Mouse (Mus musculus): ENCODE data around the gene Pfdn6. TPM values are rescaled to one million over a fixed set of nuclear protein-coding genes. Genes with fewer than 3 reads are reported as not detected.

Gene Pfdn6
- 100 to 1,000 TPM in 1 of 2 experiments, 10 to 100 TPM in 1; 83.1 to 106 TPM for total RNA-seq (2021)
- long read RNA-seq, transcript Pfdn6-201 (4 exons, 807 nt): major isoform, 57 of 60 reads
- long read RNA-seq, partial matches to known transcripts: 0 of 60 reads
- long read RNA-seq, other reads (novel, unspliced or antisense): 2 of 60 reads

GRCm38 (mm10) chr17:33940206-33940805 is at the start of gene Pfdn6, which contains the start of gene Wdr46:
Pfdn6 (minus strand) TSS chr17:33940343.
Wdr46 (plus strand) TSS chr17:33940660.
- peak; percentile 82 to 86 for DNase-seq (ENCODE audit: low spot score in 2 of 2)

GRCm38 (mm10) chr17:33982136-33982535 is 42.0 kb upstream of the Pfdn6 start:
- peak; percentile 66 to 69 for DNase-seq (ENCODE audit: low spot score in 2 of 2)

- DNase-seq (ENCODE audit: low spot score in 2 of 2): peak; percentile 83 to 87
Measured at GRCm38 (mm10) chr17:33981192-33981909, 41.2 kb upstream of the Pfdn6 start.

GRCm38 (mm10) chr17:33980181-33981035 is 40.3 kb upstream of the Pfdn6 start:
- no peak for DNase-seq (ENCODE audit: low spot score in 2 of 2)

- no peak for DNase-seq (ENCODE audit: low spot score in 2 of 2)
Measured at GRCm38 (mm10) chr17:33979512-33980050, 39.4 kb upstream of the Pfdn6 start.

DNA sequence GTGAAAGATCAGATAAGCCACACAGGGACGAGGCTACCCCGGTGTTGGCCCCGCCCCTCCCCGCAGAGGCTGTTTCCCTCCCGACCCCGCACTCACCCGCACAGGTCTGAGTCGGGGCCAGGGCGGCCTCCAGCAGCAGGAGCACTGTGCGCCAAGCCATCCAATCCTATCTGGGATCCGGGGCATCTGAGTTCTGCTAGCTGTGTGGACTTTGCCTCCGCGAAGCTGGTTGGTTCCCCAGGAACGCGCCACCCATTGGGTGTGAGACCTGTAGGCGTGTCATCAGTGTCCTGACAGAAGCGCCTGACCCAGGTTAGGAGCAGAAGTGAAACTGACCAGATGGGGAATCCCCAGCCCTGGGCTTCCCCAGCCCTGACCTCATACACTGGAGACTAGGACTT is 38.5 kb upstream of the Pfdn6 start:
- DNase-seq (ENCODE audit: low spot score in 2 of 2): no peak

- no peak for DNase-seq (ENCODE audit: low spot score in 2 of 2)
Measured at GRCm38 (mm10) chr17:33977861-33978557, 37.9 kb upstream of the Pfdn6 start.

GRCm38 (mm10) chr17:33973572-33973971 is 33.4 kb upstream of the Pfdn6 start:
- DNase-seq (ENCODE audit: low spot score in 2 of 2): no peak

DNA sequence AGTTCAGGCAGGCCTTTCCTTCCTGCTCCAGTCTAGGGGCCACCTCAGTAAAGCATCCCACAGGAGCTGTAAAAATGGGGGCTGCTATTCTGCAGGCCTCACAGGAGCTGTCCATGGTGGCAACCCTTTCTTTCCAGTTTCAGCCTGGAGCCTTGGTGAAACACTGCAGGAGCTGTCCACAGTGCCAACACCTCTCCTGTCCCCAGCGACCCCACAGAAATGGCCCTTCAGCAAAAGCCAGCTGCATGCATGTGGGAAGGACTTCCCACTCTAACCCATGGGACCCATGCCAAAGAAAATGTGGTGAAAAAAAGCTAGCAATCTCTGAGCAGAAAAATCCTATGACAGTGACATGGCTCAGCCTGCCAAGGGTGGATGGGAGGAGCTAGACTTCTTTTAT is 32.5 kb upstream of the Pfdn6 start:
- DNase-seq (ENCODE audit: low spot score in 2 of 2): no peak

DNA sequence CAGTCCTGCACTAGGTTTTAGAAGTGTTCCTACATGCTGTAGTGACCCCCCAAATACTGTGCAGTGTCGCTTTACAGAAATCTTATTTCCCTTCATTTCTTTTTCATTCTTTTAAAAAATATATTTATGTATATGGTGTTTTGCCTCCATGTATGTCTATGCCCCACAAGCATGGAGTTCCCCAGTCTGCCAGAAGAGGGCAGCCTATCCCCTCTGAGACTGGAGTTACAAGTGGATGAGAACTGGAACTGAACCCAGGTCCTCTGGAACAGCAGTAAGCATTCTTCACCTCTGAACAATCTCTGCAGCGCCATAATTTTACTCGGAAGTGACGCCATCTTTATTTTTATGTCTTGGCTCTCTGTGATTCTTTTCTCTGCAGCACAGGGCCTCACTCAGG is 29.3 kb upstream of the Pfdn6 start:
- no peak for DNase-seq (ENCODE audit: low spot score in 2 of 2)

DNA sequence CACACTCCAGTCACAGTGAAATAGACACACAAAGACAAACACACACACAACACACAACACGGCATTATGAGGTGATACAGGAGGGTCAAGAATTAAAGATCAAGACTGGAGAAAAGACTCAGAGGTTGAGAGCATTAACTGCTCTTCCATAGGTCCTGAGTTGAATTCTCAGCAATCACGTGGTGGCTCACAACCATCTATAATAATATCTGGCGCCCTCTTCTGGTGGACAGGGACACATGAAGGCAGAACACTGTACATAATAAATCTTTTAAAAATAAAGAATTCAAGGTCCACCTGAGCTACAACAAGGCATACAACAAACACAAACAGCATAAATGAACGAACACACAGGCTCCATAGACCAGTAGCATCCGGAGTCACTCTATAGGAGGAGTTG is 28.8 kb upstream of the Pfdn6 start:
- DNase-seq (ENCODE audit: low spot score in 2 of 2): no peak

DNA sequence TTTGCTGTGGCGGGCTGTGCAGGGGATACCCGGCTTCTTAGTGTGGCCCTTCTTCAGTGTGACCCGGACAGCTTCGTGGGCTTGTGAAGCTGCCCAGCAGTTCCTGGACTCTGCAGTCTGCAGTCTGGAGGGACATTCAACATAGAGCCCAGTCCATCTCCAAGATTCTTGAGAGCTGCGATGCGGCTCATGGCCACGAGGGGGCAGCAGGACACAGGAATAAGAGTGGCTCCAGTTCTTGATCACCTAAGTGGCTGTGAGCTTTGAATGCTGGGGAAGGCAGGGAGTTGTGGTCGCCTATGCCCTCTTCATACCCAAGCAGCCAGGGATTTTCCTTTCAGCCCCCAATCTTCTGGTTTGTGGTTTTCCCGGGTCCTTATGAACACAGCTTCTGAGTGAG is 28.3 kb upstream of the Pfdn6 start:
- DNase-seq (ENCODE audit: low spot score in 2 of 2): peak; percentile 78 to 84

- no peak for DNase-seq (ENCODE audit: low spot score in 2 of 2)
Measured at GRCm38 (mm10) chr17:33965846-33966550, 25.9 kb upstream of the Pfdn6 start.

DNA sequence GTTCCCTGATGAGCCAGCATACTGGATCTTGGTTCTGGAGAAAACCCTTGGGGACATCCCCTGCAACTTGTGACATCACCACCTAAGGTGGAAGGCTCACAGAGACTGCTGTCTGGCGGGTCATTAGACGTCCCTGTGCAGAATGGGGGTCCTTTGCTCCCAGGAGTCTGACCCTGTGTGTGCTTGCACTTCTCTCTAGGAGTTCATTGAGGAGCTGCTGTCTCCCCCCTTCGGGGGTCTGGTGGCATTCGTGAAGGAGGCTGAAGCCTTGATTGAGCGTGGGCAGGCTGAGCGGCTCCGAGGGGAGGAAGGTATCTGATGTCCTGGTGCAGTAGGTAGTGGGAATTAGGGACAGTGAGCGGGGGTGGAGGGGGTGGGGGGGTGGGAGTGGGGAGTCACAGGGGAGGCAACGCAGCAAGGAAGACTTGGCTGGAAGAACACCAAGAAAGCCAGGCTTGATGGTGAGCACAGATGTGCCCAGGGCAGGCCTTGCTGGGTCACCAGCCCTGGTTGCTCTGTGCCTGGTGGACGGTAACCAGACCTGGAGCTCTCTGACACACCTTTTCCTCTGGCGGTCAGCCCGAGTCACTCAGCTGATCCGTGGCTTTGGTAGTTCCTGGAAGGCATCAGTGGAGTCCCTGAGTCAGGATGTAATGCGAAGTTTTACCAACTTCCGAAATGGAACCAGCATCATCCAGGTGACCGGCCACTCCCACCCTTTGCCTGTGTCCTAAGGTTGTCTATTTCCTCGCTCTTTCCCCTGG is 25.1 kb upstream of the Pfdn6 start:
- DNase-seq (ENCODE audit: low spot score in 2 of 2): no peak

- no peak for DNase-seq (ENCODE audit: low spot score in 2 of 2)
Measured at GRCm38 (mm10) chr17:33962876-33963275, 22.7 kb upstream of the Pfdn6 start.

GRCm38 (mm10) chr17:33959948-33960347 is 19.8 kb upstream of the Pfdn6 start:
- no peak for DNase-seq (ENCODE audit: low spot score in 2 of 2)

DNA sequence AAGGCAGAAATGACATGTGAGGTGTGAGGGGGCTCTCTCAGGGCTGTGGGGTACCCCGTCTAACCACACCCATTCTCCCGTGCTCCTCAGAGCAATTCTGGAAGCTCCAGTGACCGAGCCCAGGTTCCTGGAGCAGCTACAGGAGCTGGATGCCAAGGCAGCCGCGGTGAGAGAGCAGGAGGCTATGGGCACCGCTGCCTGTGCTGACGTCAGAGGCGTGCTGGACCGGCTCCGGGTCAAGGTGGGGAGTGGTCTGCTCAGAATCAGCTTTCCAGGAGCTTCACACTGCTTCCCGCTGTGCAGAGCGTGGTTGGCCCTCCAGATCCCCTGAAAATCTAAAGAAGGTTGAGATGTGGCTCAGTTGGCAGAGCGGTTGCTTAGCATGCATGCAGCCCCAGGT is 19.0 kb upstream of the Pfdn6 start:
- DNase-seq (ENCODE audit: low spot score in 2 of 2): no peak

- no peak for DNase-seq (ENCODE audit: low spot score in 2 of 2)
Measured at GRCm38 (mm10) chr17:33958451-33958850, 18.3 kb upstream of the Pfdn6 start.

GRCm38 (mm10) chr17:33957493-33957892 is 17.4 kb upstream of the Pfdn6 start:
- DNase-seq (ENCODE audit: low spot score in 2 of 2): no peak
